Mouse (Mus musculus): ENCODE measurements around the gene Rasa3. TPM values are rescaled to one million over a fixed set of nuclear protein-coding genes. Genes with fewer than 3 reads are reported as not detected.

Gene Rasa3
- total and polyA plus RNA-seq, 2 experiments from 2014 or later: 20.5 to 52.7 TPM

DNA sequence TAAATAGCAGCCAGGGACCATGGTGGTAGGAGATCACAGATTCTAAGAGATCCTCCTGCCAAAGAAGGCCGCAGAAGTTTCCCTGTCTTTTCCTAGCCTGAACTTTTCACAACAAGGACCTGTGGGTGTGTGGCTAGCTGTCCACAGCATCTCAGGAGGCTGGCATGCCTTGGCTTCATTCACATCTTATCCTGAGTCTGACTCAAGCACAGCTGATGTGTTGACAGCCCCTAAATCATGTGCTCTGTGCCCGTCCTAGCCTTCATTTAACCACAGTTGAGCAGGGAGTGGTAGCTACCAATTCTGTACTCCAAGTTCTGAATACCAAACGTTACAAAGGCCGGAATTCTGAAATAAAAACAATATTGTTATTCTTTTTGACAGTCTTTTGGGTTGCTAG lies 26.9 kb upstream of the Rasa3 start:
- WGBS: 92% methylated on average over 4 of the region's 4 CpGs
- DNase-seq (ENCODE audit: low spot score): no peak
- no peaks in the 10 kb centered on the region for H3K27me3 ChIP-seq (ENCODE audit: insufficient read depth, low read length)
- ATAC-seq (ENCODE audit: low FRiP score): no peak
- no peak overlapping the region for H3K4me2 ChIP-seq (ENCODE audit: low read depth, low read length, poor library complexity, severe bottlenecking)
- H3K9ac ChIP-seq (replicated peaks; ENCODE audit: low read length, poor library complexity, severe bottlenecking): no peak overlapping the region
- no peak overlapping the region for H3K27ac ChIP-seq (ENCODE audit: low read depth, low read length)
- H3K4me1 ChIP-seq (ENCODE audit: insufficient read depth, low read length): peaks cover 7% of the 10 kb centered on the region; the same call in 1 of the 2 replicates
- no peak for TF ChIP-seq CTCF (IDR thresholded peaks at IDR 0.05)
- no peaks in the 10 kb centered on the region for H3K36me3 ChIP-seq (ENCODE audit: insufficient read depth, low read length)
- no peaks in the 10 kb centered on the region for H3K9me3 ChIP-seq (ENCODE audit: low read length)
- H3K4me3 ChIP-seq (ENCODE audit: low read depth, low read length): no peak overlapping the region

DNA sequence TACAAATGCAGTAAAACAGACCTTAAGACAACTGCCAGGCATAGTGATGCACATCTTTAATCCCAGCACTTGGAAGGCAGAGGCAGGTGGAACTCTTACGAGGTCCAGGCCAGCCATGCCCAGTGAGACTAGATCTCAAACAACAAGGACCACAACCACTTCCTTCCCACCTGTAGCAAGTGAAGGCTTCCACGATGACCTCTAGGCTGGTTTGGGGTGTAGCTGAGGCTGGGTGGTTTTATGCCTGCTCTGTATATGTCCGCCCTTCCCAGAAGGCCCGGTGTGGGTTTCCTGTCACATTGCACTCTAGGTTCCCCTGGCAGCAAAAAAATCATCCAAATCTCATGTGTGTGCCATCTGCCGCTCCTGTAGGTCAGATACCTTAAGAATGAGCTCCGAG lies 26.4 kb upstream of the Rasa3 start:
- Histone ChIP-seq H3K27ac (ENCODE audit: low read depth, low read length) (no peak overlapping the region), H3K9ac (replicated peaks; ENCODE audit: low read length, poor library complexity, severe bottlenecking) (no peak overlapping the region), H3K4me3 (ENCODE audit: low read depth, low read length) (no peak overlapping the region), H3K9me3 (ENCODE audit: low read length) (no peaks in the 10 kb centered on the region), H3K4me1 (ENCODE audit: insufficient read depth, low read length) (peaks cover 7% of the 10 kb centered on the region; the same call in 1 of the 2 replicates), H3K4me2 (ENCODE audit: low read depth, low read length, poor library complexity, severe bottlenecking) (no peak overlapping the region), H3K27me3 (ENCODE audit: insufficient read depth, low read length) (no peaks in the 10 kb centered on the region), H3K36me3 (ENCODE audit: insufficient read depth, low read length) (no peaks in the 10 kb centered on the region)
- DNase-seq (ENCODE audit: low spot score): no peak
- TF ChIP-seq CTCF (IDR thresholded peaks at IDR 0.05): no peak
- no peak for ATAC-seq (ENCODE audit: low FRiP score)
- 96% methylated on average over 6 of the region's 6 CpGs for WGBS

DNA sequence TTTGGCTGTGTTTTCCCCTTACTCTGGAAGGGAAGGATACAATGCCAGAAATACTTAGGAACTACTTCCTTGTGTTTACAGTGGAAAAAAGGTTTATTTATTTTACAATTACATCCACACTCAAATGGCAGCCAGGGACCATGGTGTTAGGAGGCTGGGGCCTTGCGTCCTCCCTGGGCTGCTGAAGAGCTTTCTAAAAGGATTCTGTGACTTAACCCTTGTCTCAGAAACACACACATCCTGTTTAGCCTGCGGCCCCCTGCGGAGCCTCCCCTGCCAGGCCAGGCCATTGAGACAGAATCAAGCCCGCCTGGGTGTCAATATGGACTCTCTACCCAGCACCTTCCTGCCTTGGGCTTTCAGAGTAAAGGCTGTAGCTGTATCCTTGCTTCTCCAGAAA lies 25.4 kb upstream of the Rasa3 start:
- Histone ChIP-seq H3K27ac (ENCODE audit: low read depth, low read length) (no peak overlapping the region), H3K9ac (replicated peaks; ENCODE audit: low read length, poor library complexity, severe bottlenecking) (no peak overlapping the region), H3K4me3 (ENCODE audit: low read depth, low read length) (no peak overlapping the region), H3K9me3 (ENCODE audit: low read length) (no peaks in the 10 kb centered on the region), H3K27me3 (ENCODE audit: insufficient read depth, low read length) (no peaks in the 10 kb centered on the region), H3K4me2 (ENCODE audit: low read depth, low read length, poor library complexity, severe bottlenecking) (no peak overlapping the region), H3K36me3 (ENCODE audit: insufficient read depth, low read length) (no peaks in the 10 kb centered on the region), H3K4me1 (ENCODE audit: insufficient read depth, low read length) (peaks cover 7% of the 10 kb centered on the region; the same call in 1 of the 2 replicates)
- no peak for ATAC-seq (ENCODE audit: low FRiP score)
- WGBS: 61% methylated on average over 4 of the region's 4 CpGs
- TF ChIP-seq CTCF (IDR thresholded peaks at IDR 0.05): no peak
- no peak for DNase-seq (ENCODE audit: low spot score)

- DNase-seq (ENCODE audit: low spot score): no peak
- Histone ChIP-seq H3K27ac (ENCODE audit: low read depth, low read length) (no peak overlapping the region), H3K9me3 (ENCODE audit: low read length) (no peaks in the 10 kb centered on the region), H3K4me2 (ENCODE audit: low read depth, low read length, poor library complexity, severe bottlenecking) (no peak overlapping the region), H3K9ac (replicated peaks; ENCODE audit: low read length, poor library complexity, severe bottlenecking) (no peak overlapping the region), H3K27me3 (ENCODE audit: insufficient read depth, low read length) (no peaks in the 10 kb centered on the region), H3K4me1 (ENCODE audit: insufficient read depth, low read length) (no peaks in the 10 kb centered on the region), H3K4me3 (ENCODE audit: low read depth, low read length) (no peak overlapping the region), H3K36me3 (ENCODE audit: insufficient read depth, low read length) (no peaks in the 10 kb centered on the region)
- ATAC-seq (ENCODE audit: low FRiP score): no peak
- WGBS: 83% methylated on average over 5 of the region's 5 CpGs
- no peak for TF ChIP-seq CTCF (IDR thresholded peaks at IDR 0.05)
Measured at GRCm38 (mm10) chr8:13699323-13699949, 22.0 kb upstream of the Rasa3 start.

GRCm38 (mm10) chr8:13698281-13698680 lies 20.9 kb upstream of the Rasa3 start:
- Histone ChIP-seq H3K9me3 (ENCODE audit: low read length) (no peaks in the 10 kb centered on the region), H3K36me3 (ENCODE audit: insufficient read depth, low read length) (no peaks in the 10 kb centered on the region), H3K27me3 (ENCODE audit: insufficient read depth, low read length) (no peaks in the 10 kb centered on the region), H3K4me3 (ENCODE audit: low read depth, low read length) (no peak overlapping the region), H3K4me1 (ENCODE audit: insufficient read depth, low read length) (no peaks in the 10 kb centered on the region), H3K27ac (ENCODE audit: low read depth, low read length) (no peak overlapping the region), H3K9ac (replicated peaks; ENCODE audit: low read length, poor library complexity, severe bottlenecking) (no peak overlapping the region), H3K4me2 (ENCODE audit: low read depth, low read length, poor library complexity, severe bottlenecking) (no peak overlapping the region)
- no peak for TF ChIP-seq CTCF (IDR thresholded peaks at IDR 0.05)
- WGBS: 72% methylated on average over 3 of the region's 3 CpGs
- no peak for ATAC-seq (ENCODE audit: low FRiP score)
- no peak for DNase-seq (ENCODE audit: low spot score)

GRCm38 (mm10) chr8:13697681-13698080 lies 20.3 kb upstream of the Rasa3 start:
- no peaks in the 10 kb centered on the region for H3K27me3 ChIP-seq (ENCODE audit: insufficient read depth, low read length)
- WGBS: 81% methylated on average over 8 of the region's 8 CpGs
- no peak overlapping the region for H3K4me3 ChIP-seq (ENCODE audit: low read depth, low read length)
- DNase-seq (ENCODE audit: low spot score): no peak
- no peak overlapping the region for H3K9ac ChIP-seq (replicated peaks; ENCODE audit: low read length, poor library complexity, severe bottlenecking)
- no peak overlapping the region for H3K4me2 ChIP-seq (ENCODE audit: low read depth, low read length, poor library complexity, severe bottlenecking)
- no peak for ATAC-seq (ENCODE audit: low FRiP score)
- no peaks in the 10 kb centered on the region for H3K4me1 ChIP-seq (ENCODE audit: insufficient read depth, low read length)
- H3K27ac ChIP-seq (ENCODE audit: low read depth, low read length): no peak overlapping the region
- no peak for TF ChIP-seq CTCF (IDR thresholded peaks at IDR 0.05)
- no peaks in the 10 kb centered on the region for H3K9me3 ChIP-seq (ENCODE audit: low read length)
- H3K36me3 ChIP-seq (ENCODE audit: insufficient read depth, low read length): no peaks in the 10 kb centered on the region
